Comparison of ENCODE assay signal across 11 mouse cellular contexts in genomic region chr10:78296980-78297379, GRCm38 (mm10). TPM values are rescaled to one million over a fixed set of nuclear protein-coding genes. Genes with fewer than 3 reads are reported as not detected.
DNase-seq lines count a peak whose midpoint lies in the region; ATAC-seq and TF ChIP-seq lines count a peak whose summit lies in the region.
"Had no signal": no experiment of that assay in that cellular context is flagged by ENCODE, and none has a peak within 500 bp of the region (broad histone marks: within the 10 kb centered on the region; RNA-seq: fewer than 3 reads in every experiment).

No protein-coding gene starts in this region.

- no peak for TF ChIP-seq CTCF in layer of hippocampus, adult 2 months (conservative IDR thresholded peaks at IDR 0.05)
- TF ChIP-seq CTCF in bone marrow macrophage, adult 2 months (IDR thresholded peaks at IDR 0.05; ENCODE audit: low read depth, low read length) = no peak

- peak overlapping the region; percentile 38; the same call in 1 of the 2 replicates for H3K4me2 ChIP-seq in embryonic facial prominence, embryonic 14.5 days (ENCODE audit: low read depth, low read length)
- no peak overlapping the region for H3K4me2 ChIP-seq in hindbrain, embryonic 11.5 days (replicated peaks; ENCODE audit: low read depth, low read length)

- no peaks in the 10 kb centered on the region for H3K9me3 ChIP-seq in embryonic facial prominence, embryonic 14.5 days (ENCODE audit: control insufficient read depth, low read length)
- no peaks in the 10 kb centered on the region for H3K9me3 ChIP-seq in embryonic facial prominence, embryonic 10.5 days
- H3K9me3 ChIP-seq in hindbrain, embryonic 11.5 days (ENCODE audit: control insufficient read depth, low read length) = no peaks in the 10 kb centered on the region

- ATAC-seq in embryonic facial prominence, embryonic 14.5 days (ENCODE audit: low read depth) = no peak
- ATAC-seq in hindbrain, embryonic 11.5 days (ENCODE audit: low FRiP score) = no peak

- peaks cover 5% of the 10 kb centered on the region; the same call in 1 of the 2 replicates for H3K36me3 ChIP-seq in embryonic facial prominence, embryonic 14.5 days (ENCODE audit: control insufficient read depth, insufficient read depth, low read length)
- H3K36me3 ChIP-seq in embryonic facial prominence, embryonic 10.5 days (replicated peaks) = peaks cover 8% of the 10 kb centered on the region; the same call in 1 of the 2 replicates
- no peaks in the 10 kb centered on the region for H3K36me3 ChIP-seq in hindbrain, embryonic 11.5 days (ENCODE audit: control insufficient read depth, insufficient read depth, low read length)

- no peak overlapping the region for H3K27ac ChIP-seq in embryonic facial prominence, embryonic 14.5 days (replicated peaks; ENCODE audit: low read depth, low read length)
- no peak overlapping the region for H3K27ac ChIP-seq in embryonic facial prominence, embryonic 10.5 days (replicated peaks)
- H3K27ac ChIP-seq in layer of hippocampus, adult 2 months = peak overlapping the region; percentile 83; the same call in 1 of the 2 replicates
- peak overlapping the region; percentile 89 for H3K27ac ChIP-seq in bone marrow macrophage, adult 2 months (ENCODE audit: insufficient read depth, low read depth, low read length)
- no peak overlapping the region for H3K27ac ChIP-seq in hindbrain, embryonic 11.5 days (ENCODE audit: low read depth, low read length)
- H3K27ac ChIP-seq: liver, embryonic 14.5 days had no signal

- no peak overlapping the region for H3K9ac ChIP-seq in embryonic facial prominence, embryonic 14.5 days (ENCODE audit: low read depth, low read length)
- H3K9ac ChIP-seq in hindbrain, embryonic 11.5 days (ENCODE audit: low read depth, low read length) = no peak overlapping the region
- H3K9ac ChIP-seq: liver, embryonic 14.5 days had no signal

- TF ChIP-seq POLR2A in bone marrow macrophage, adult 2 months (IDR thresholded peaks at IDR 0.05; ENCODE audit: borderline replicate concordance, low read depth, low read length) = no peak

- no peak for DNase-seq in embryonic facial prominence, embryonic 14.5 days (ENCODE audit: low spot score)
- no peak for DNase-seq in embryonic facial prominence, embryonic 10.5 days (ENCODE audit: low spot score)
- no peak for DNase-seq in layer of hippocampus, adult 2 months (ENCODE audit: low spot score in 2 of 2)
- no peak for DNase-seq in layer of hippocampus, adult 9-11 months
- peak; percentile 14 for DNase-seq in A20 (ENCODE audit: low read depth, low spot score)
- DNase-seq in frontal cortex, adult 2 months (ENCODE audit: extremely low spot score in 1 of 2, low spot score in 1 of 2) = no peak
- DNase-seq in hindbrain, embryonic 11.5 days (ENCODE audit: low spot score) = no peak
- DNase-seq: cerebellum, postnatal 25 days; right cerebral cortex, postnatal 4 days had no signal

- H3K4me1 ChIP-seq in embryonic facial prominence, embryonic 14.5 days (ENCODE audit: control insufficient read depth, insufficient read depth, low read length) = peaks cover 14% of the 10 kb centered on the region; the same call in 1 of the 2 replicates
- H3K4me1 ChIP-seq in embryonic facial prominence, embryonic 10.5 days = peaks cover 31% of the 10 kb centered on the region
- H3K4me1 ChIP-seq in bone marrow macrophage, adult 2 months (ENCODE audit: control insufficient read depth, insufficient read depth, low read length) = peaks cover 55% of the 10 kb centered on the region
- no peaks in the 10 kb centered on the region for H3K4me1 ChIP-seq in hindbrain, embryonic 11.5 days (replicated peaks; ENCODE audit: control insufficient read depth, insufficient read depth, low read length)

- 82% methylated on average over 4 of the region's 4 CpGs for WGBS in embryonic facial prominence, embryonic 14.5 days
- 81% methylated on average over 4 of the region's 4 CpGs for whole genome bisulfite sequencing in embryonic facial prominence, embryonic 10.5 days
- 87% methylated on average over 4 of the region's 4 CpGs for WGBS in hindbrain, embryonic 11.5 days

- H3K4me3 ChIP-seq in embryonic facial prominence, embryonic 14.5 days (ENCODE audit: low read depth, low read length) = no peak overlapping the region
- H3K4me3 ChIP-seq in embryonic facial prominence, embryonic 10.5 days = no peak overlapping the region
- H3K4me3 ChIP-seq in layer of hippocampus, adult 2 months = no peak overlapping the region
- peak overlapping the region; percentile 53 for H3K4me3 ChIP-seq in bone marrow macrophage, adult 2 months (ENCODE audit: insufficient read depth, low read length)
- no peak overlapping the region for H3K4me3 ChIP-seq in hindbrain, embryonic 11.5 days (ENCODE audit: low read depth, low read length)

- H3K27me3 ChIP-seq in embryonic facial prominence, embryonic 14.5 days (replicated peaks; ENCODE audit: control insufficient read depth, insufficient read depth, low read length) = no peaks in the 10 kb centered on the region
- H3K27me3 ChIP-seq in embryonic facial prominence, embryonic 10.5 days (replicated peaks; ENCODE audit: low read depth, poor library complexity, severe bottlenecking) = no peaks in the 10 kb centered on the region
- H3K27me3 ChIP-seq in hindbrain, embryonic 11.5 days (ENCODE audit: control insufficient read depth, insufficient read depth, low read length) = no peaks in the 10 kb centered on the region

RNA-seq across cellular contexts. Expression of gene Trappc10, which starts 52.5 kb away (rescaled TPM):
- polyA plus RNA-seq in embryonic facial prominence, embryonic 14.5 days (2014; fragmentation: Nextera tagmentation; extraction: Ambion mirVana) = 16.4 and 17.4 TPM in 2 replicates
- 8.1 and 10.2 TPM in 2 replicates for polyA plus RNA-seq in embryonic facial prominence, embryonic 10.5 days (2016; fragmentation: Nextera tagmentation; extraction: Ambion mirVana)
- total RNA-seq in layer of hippocampus, adult 2 months (2021) = 10 to 100 TPM; 83.4 to 84.1 TPM
- polyA plus RNA-seq in bone marrow macrophage, adult 2 months (2012; ENCODE audit: insufficient read depth, insufficient read length, missing spikeins) = 25.2 and 29.6 TPM in 2 replicates
- polyA plus RNA-seq in frontal cortex, adult 2 months (2012; rRNA removed) = 53.7 and 63.0 TPM in 2 replicates
- 17.7 and 21.2 TPM in 2 replicates for polyA plus RNA-seq in hindbrain, embryonic 11.5 days (2014; fragmentation: Nextera tagmentation; extraction: Ambion mirVana)

RNA-seq across cellular contexts. Expression of gene Agpat3, which starts 55.3 kb away (rescaled TPM):
- 83.2 and 86.1 TPM in 2 replicates for polyA plus RNA-seq in embryonic facial prominence, embryonic 14.5 days (2014; fragmentation: Nextera tagmentation; extraction: Ambion mirVana)
- polyA plus RNA-seq in embryonic facial prominence, embryonic 10.5 days (2016; fragmentation: Nextera tagmentation; extraction: Ambion mirVana) = 32.8 and 39.8 TPM in 2 replicates
- 100 to 1,000 TPM; 207 to 216 TPM for total RNA-seq in layer of hippocampus, adult 2 months (2021)
- polyA plus RNA-seq in bone marrow macrophage, adult 2 months (2012; ENCODE audit: insufficient read depth, insufficient read length, missing spikeins) = 36.8 and 39.8 TPM in 2 replicates
- 218 and 220 TPM in 2 replicates for polyA plus RNA-seq in frontal cortex, adult 2 months (2012; rRNA removed)
- polyA plus RNA-seq in hindbrain, embryonic 11.5 days (2014; fragmentation: Nextera tagmentation; extraction: Ambion mirVana) = 44.1 and 46.0 TPM in 2 replicates

Comparison
In these comparisons a context has a peak if more than half of its experiments do, and no peak if none do; other contexts are left out.
1. H3K27ac ChIP-seq: peak in layer of hippocampus, adult 2 months (single experiment) and bone marrow macrophage, adult 2 months (single experiment); none in embryonic facial prominence, embryonic 14.5 days (single experiment), embryonic facial prominence, embryonic 10.5 days (single experiment) and hindbrain, embryonic 11.5 days (single experiment).